Mouse (Mus musculus) myocyte (in vitro differentiated cells): ENCODE data around the gene Efr3b.

Source experiments
- E2F4 ChIP-seq: IDR thresholded peaks from one replicate; pipeline ENCODE4 v1.6.1; 2011; ENCODE audit warnings: mild to moderate bottlenecking, control low read depth, moderate library complexity; ENCODE audit not compliant: insufficient read depth
- MAX ChIP-seq: IDR thresholded peaks from one replicate; pipeline ENCODE4 v1.6.1; 2011; ENCODE audit warnings: low read depth, mild to moderate bottlenecking, control low read depth
- MYOD1 ChIP-seq, 3 experiments: IDR thresholded peaks; one replicate each; pipeline ENCODE4 v1.6.1; 2011; ENCODE audit warnings: control low read depth in 2 of 3, low read depth in 2 of 3, mild to moderate bottlenecking in 2 of 3, moderate library complexity in 1 of 3; ENCODE audit not compliant: insufficient read length in 2 of 3, control insufficient read depth in 1 of 3
- MYOG ChIP-seq, 3 experiments: IDR thresholded peaks; one replicate each; pipeline ENCODE4 v1.6.1; 2011; ENCODE audit warnings: control low read depth in 2 of 3, low read depth in 2 of 3, mild to moderate bottlenecking in 2 of 3; ENCODE audit not compliant: insufficient read length in 2 of 3, control insufficient read depth in 1 of 3, insufficient read depth in 1 of 3
- POLR2A ChIP-seq: IDR thresholded peaks from one replicate; pipeline ENCODE4 v1.6.1; 2011; ENCODE audit warnings: low read depth, mild to moderate bottlenecking, control low read depth, moderate library complexity; ENCODE audit not compliant: insufficient read length
- POLR2AphosphoS2 ChIP-seq: IDR thresholded peaks from one replicate; pipeline ENCODE4 v1.6.1; 2011; ENCODE audit warnings: low read depth, control low read depth; ENCODE audit not compliant: insufficient read length
- REST ChIP-seq: IDR thresholded peaks from one replicate; pipeline ENCODE4 v1.6.1; 2011; ENCODE audit warnings: mild to moderate bottlenecking, control low read depth, moderate library complexity; ENCODE audit not compliant: insufficient read depth, insufficient read length
- SRF ChIP-seq: IDR thresholded peaks from one replicate; pipeline ENCODE4 v1.6.1; 2011; ENCODE audit warnings: low read depth; ENCODE audit not compliant: control insufficient read depth, insufficient read length
- TCF12 ChIP-seq: IDR thresholded peaks from one replicate; pipeline ENCODE4 v1.6.1; 2011; ENCODE audit warnings: mild to moderate bottlenecking, control low read depth; ENCODE audit not compliant: poor library complexity, insufficient read depth, severe bottlenecking
- USF1 ChIP-seq: IDR thresholded peaks from one replicate; pipeline ENCODE4 v1.6.1; 2011; ENCODE audit warnings: low read depth, mild to moderate bottlenecking, control low read depth, moderate library complexity

GRCm38 (mm10) chr12:4008731-4009130 is 30.0 kb downstream of the Efr3b start:
- TF ChIP-seq E2F4 = no peak
- TF ChIP-seq POLR2A = no peak
- no peak for TF ChIP-seq MYOD1 (IDR thresholded peaks at IDR 0.05; ENCODE audit: control insufficient read depth in 1 of 3, insufficient read length in 2 of 3, low read depth in 2 of 3)
- TF ChIP-seq USF1 = no peak
- TF ChIP-seq TCF12 = no peak
- no peak for TF ChIP-seq POLR2AphosphoS2
- TF ChIP-seq MYOG (IDR thresholded peaks at IDR 0.05; ENCODE audit: control insufficient read depth in 1 of 3, insufficient read depth in 1 of 3, insufficient read length in 2 of 3, low read depth in 2 of 3) = no peak
- TF ChIP-seq REST = no peak
- no peak for TF ChIP-seq SRF
- TF ChIP-seq MAX = no peak
